Mouse (Mus musculus) kidney, adult 2 months (tissue): Measurements from ENCODE around the gene Il11ra1.
"Not testable (repeated sequence)": the region's sequence is repeated elsewhere in the genome, so short reads cannot be mapped to it uniquely, and the experiment has no call there.

ENCODE experiments used
- CTCF ChIP-seq: fragments of 200-500 bp; conservative IDR thresholded peaks from 2 replicates; pipeline ENCODE4 v1.5.1; 2011; ENCODE audit warnings: low read depth, mild to moderate bottlenecking, control low read depth, low read length, moderate library complexity, mixed read lengths; ENCODE audit not compliant: insufficient read depth, insufficient read length
- POLR2A ChIP-seq: fragments of 200-500 bp; IDR thresholded peaks from one replicate; pipeline ENCODE4 v1.6.1; 2011; ENCODE audit warnings: low read depth, low read length, control low read depth

GRCm38 (mm10) chr4:41684131-41684930, 15.5 kb upstream of the Il11ra1 start:
- not testable (repeated sequence) for TF ChIP-seq CTCF, POLR2A
